Mouse (Mus musculus): ENCODE results near the gene Sardh. TPM values are rescaled to one million over a fixed set of nuclear protein-coding genes. Genes with fewer than 3 reads are reported as not detected.

Sardh gene
- polyA plus RNA-seq, 1 experiment: 28.4 TPM

GRCm38 (mm10) chr2:27154466-27155185 lies 93.5 kb downstream of the Sardh start:
- Histone ChIP-seq H3K4me2 (ENCODE audit: low read depth) (no peak overlapping the region), H3K79me2 (ENCODE audit: control insufficient read depth, insufficient read depth) (no peaks in the 10 kb centered on the region), H3K4me3 (no peak overlapping the region), H3K36me3 (ENCODE audit: control insufficient read depth, insufficient read depth) (no peaks in the 10 kb centered on the region), H3ac (ENCODE audit: control insufficient read depth, insufficient read length) (no peak overlapping the region), H3K27me3 (ENCODE audit: control insufficient read depth, insufficient read depth, insufficient read length) (peaks cover 44% of the 10 kb centered on the region)
- TF ChIP-seq TCF3 (IDR thresholded peaks at IDR 0.05; ENCODE audit: insufficient read length, low read depth) (no peak), REST (IDR thresholded peaks at IDR 0.05; ENCODE audit: insufficient read depth, insufficient read length) (no peak), MAX (IDR thresholded peaks at IDR 0.05; ENCODE audit: low read depth) (no peak), POLR2A (IDR thresholded peaks at IDR 0.05; ENCODE audit: insufficient read length, low read depth) (no peak), TCF12 (IDR thresholded peaks at IDR 0.05; ENCODE audit: insufficient read depth, poor library complexity, severe bottlenecking) (no peak), CEBPB (IDR thresholded peaks at IDR 0.05; ENCODE audit: insufficient read depth, poor library complexity, severe bottlenecking) (no peak), MYOG (IDR thresholded peaks at IDR 0.05; ENCODE audit: control insufficient read depth in 1 of 3, insufficient read depth in 1 of 3, insufficient read length in 2 of 3, low read depth in 2 of 3) (no peak), SRF (IDR thresholded peaks at IDR 0.05; ENCODE audit: control insufficient read depth, insufficient read length, low read depth) (no peak), MYOD1 (IDR thresholded peaks at IDR 0.05; ENCODE audit: control insufficient read depth in 1 of 3, insufficient read length in 2 of 3, low read depth in 2 of 3) (no peak), USF1 (IDR thresholded peaks at IDR 0.05; ENCODE audit: low read depth) (no peak), E2F4 (IDR thresholded peaks at IDR 0.05; ENCODE audit: insufficient read depth) (no peak)

- Histone ChIP-seq H3K79me2 (ENCODE audit: control insufficient read depth, insufficient read depth) (no peaks in the 10 kb centered on the region), H3K4me3 (no peak overlapping the region), H3ac (ENCODE audit: control insufficient read depth, insufficient read length) (no peak overlapping the region), H3K36me3 (ENCODE audit: control insufficient read depth, insufficient read depth) (no peaks in the 10 kb centered on the region), H3K4me2 (ENCODE audit: low read depth) (no peak overlapping the region), H3K27me3 (ENCODE audit: control insufficient read depth, insufficient read depth, insufficient read length) (peaks cover 61% of the 10 kb centered on the region)
- TF ChIP-seq MAX (IDR thresholded peaks at IDR 0.05; ENCODE audit: low read depth) (no peak), TCF12 (IDR thresholded peaks at IDR 0.05; ENCODE audit: insufficient read depth, poor library complexity, severe bottlenecking) (no peak), CEBPB (IDR thresholded peaks at IDR 0.05; ENCODE audit: insufficient read depth, poor library complexity, severe bottlenecking) (no peak), MYOG (IDR thresholded peaks at IDR 0.05; ENCODE audit: control insufficient read depth in 1 of 3, insufficient read depth in 1 of 3, insufficient read length in 2 of 3, low read depth in 2 of 3) (no peak), TCF3 (IDR thresholded peaks at IDR 0.05; ENCODE audit: insufficient read length, low read depth) (no peak), POLR2AphosphoS2 (IDR thresholded peaks at IDR 0.05; ENCODE audit: insufficient read length, low read depth) (no peak), E2F4 (IDR thresholded peaks at IDR 0.05; ENCODE audit: insufficient read depth) (no peak), SRF (IDR thresholded peaks at IDR 0.05; ENCODE audit: control insufficient read depth, insufficient read length, low read depth) (no peak), POLR2A (IDR thresholded peaks at IDR 0.05; ENCODE audit: insufficient read length, low read depth) (no peak), USF1 (IDR thresholded peaks at IDR 0.05; ENCODE audit: low read depth) (no peak), REST (IDR thresholded peaks at IDR 0.05; ENCODE audit: insufficient read depth, insufficient read length) (no peak), MYOD1 (IDR thresholded peaks at IDR 0.05; ENCODE audit: control insufficient read depth in 1 of 3, insufficient read length in 2 of 3, low read depth in 2 of 3) (no peak)
These were observed 98.7 kb downstream of the Sardh start for GRCm38 (mm10) chr2:27149457-27149856.

GRCm38 (mm10) chr2:27146840-27147239 lies 101.3 kb downstream of the Sardh start:
- TF ChIP-seq E2F4 (IDR thresholded peaks at IDR 0.05; ENCODE audit: insufficient read depth) (no peak), POLR2A (IDR thresholded peaks at IDR 0.05; ENCODE audit: insufficient read length, low read depth) (no peak), CEBPB (IDR thresholded peaks at IDR 0.05; ENCODE audit: insufficient read depth, poor library complexity, severe bottlenecking) (no peak)
- Histone ChIP-seq H3K4me3 (no peak overlapping the region), H3K36me3 (ENCODE audit: control insufficient read depth, insufficient read depth) (no peaks in the 10 kb centered on the region), H3K27me3 (ENCODE audit: control insufficient read depth, insufficient read depth, insufficient read length) (peaks cover 61% of the 10 kb centered on the region), H3K4me2 (ENCODE audit: low read depth) (no peak overlapping the region), H3K79me2 (ENCODE audit: control insufficient read depth, insufficient read depth) (no peaks in the 10 kb centered on the region), H3ac (ENCODE audit: control insufficient read depth, insufficient read length) (no peak overlapping the region)

GRCm38 (mm10) chr2:27144957-27145356 lies 103.2 kb downstream of the Sardh start:
- Histone ChIP-seq H3K4me3 (no peak overlapping the region), H3K27me3 (ENCODE audit: control insufficient read depth, insufficient read depth, insufficient read length) (peaks cover 62% of the 10 kb centered on the region), H3K79me2 (ENCODE audit: control insufficient read depth, insufficient read depth) (no peaks in the 10 kb centered on the region), H3K36me3 (ENCODE audit: control insufficient read depth, insufficient read depth) (no peaks in the 10 kb centered on the region), H3ac (ENCODE audit: control insufficient read depth, insufficient read length) (no peak overlapping the region), H3K4me2 (ENCODE audit: low read depth) (no peak overlapping the region)
- TF ChIP-seq REST (IDR thresholded peaks at IDR 0.05; ENCODE audit: insufficient read depth, insufficient read length) (no peak), POLR2AphosphoS2 (IDR thresholded peaks at IDR 0.05; ENCODE audit: insufficient read length, low read depth) (no peak), E2F4 (IDR thresholded peaks at IDR 0.05; ENCODE audit: insufficient read depth) (no peak), MYOD1 (IDR thresholded peaks at IDR 0.05; ENCODE audit: control insufficient read depth in 1 of 3, insufficient read length in 2 of 3, low read depth in 2 of 3) (no peak), CEBPB (IDR thresholded peaks at IDR 0.05; ENCODE audit: insufficient read depth, poor library complexity, severe bottlenecking) (no peak), TCF12 (IDR thresholded peaks at IDR 0.05; ENCODE audit: insufficient read depth, poor library complexity, severe bottlenecking) (no peak), SRF (IDR thresholded peaks at IDR 0.05; ENCODE audit: control insufficient read depth, insufficient read length, low read depth) (no peak), MYOG (IDR thresholded peaks at IDR 0.05; ENCODE audit: control insufficient read depth in 1 of 3, insufficient read depth in 1 of 3, insufficient read length in 2 of 3, low read depth in 2 of 3) (no peak), POLR2A (IDR thresholded peaks at IDR 0.05; ENCODE audit: insufficient read length, low read depth) (no peak), MAX (IDR thresholded peaks at IDR 0.05; ENCODE audit: low read depth) (no peak), USF1 (IDR thresholded peaks at IDR 0.05; ENCODE audit: low read depth) (no peak)
